Mouse (Mus musculus) cerebellum, adult 2 months (tissue): ENCODE results near the gene Prdm11.

Experiments
- CTCF ChIP-seq: fragments of 200-500 bp; IDR thresholded peaks from 2 replicates; pipeline ENCODE4 v1.5.1; 2011; ENCODE audit warnings: low read depth, mild to moderate bottlenecking, control low read depth, low read length, moderate library complexity, borderline replicate concordance; ENCODE audit not compliant: insufficient read depth
- POLR2A ChIP-seq: fragments of 200-500 bp; IDR thresholded peaks from 2 replicates; pipeline ENCODE4 v1.6.1; 2011; ENCODE audit warnings: low read length, control low read depth, borderline replicate concordance; ENCODE audit not compliant: insufficient read depth

- TF ChIP-seq CTCF: no peak
- TF ChIP-seq POLR2A: 0 out of 2 replicates have a peak, but pooled peaks have one; percentile 14
Measured at GRCm38 (mm10) chr2:92935483-92935882, 110.5 kb downstream of the Prdm11 start.
